Mouse (Mus musculus) heart, adult 8-10 months (tissue): ENCODE results near the gene Trpm3. TPM values are rescaled to one million over a fixed set of nuclear protein-coding genes. Genes with fewer than 3 reads are reported as not detected.

Experiments
- DNase-seq: peaks from one replicate; pipeline ENCODE4 v3.0.0; 2022; ENCODE audit warnings: low spot score
- total RNA-seq, 4 experiments: library from RNA; stranded (reverse); gene quantifications; 2 replicates each; pipeline ENCODE4 v1.2.4; 2022

The Trpm3 gene
- total RNA-seq, 4 experiments from 2014 or later: 0.56 to 1.4 (median 0.88) TPM

GRCm38 (mm10) chr19:22920949-22921348 lies 782.1 kb downstream of the Trpm3 start:
- DNase-seq: no peak

- DNase-seq: no peak
These were observed 784.2 kb downstream of the Trpm3 start for GRCm38 (mm10) chr19:22922871-22923670.

- no peak for DNase-seq
These were observed 786.4 kb downstream of the Trpm3 start for GRCm38 (mm10) chr19:22925284-22925683.

GRCm38 (mm10) chr19:22926753-22927152 lies 787.9 kb downstream of the Trpm3 start:
- DNase-seq: peak; percentile 62

- no peak for DNase-seq
These were observed 789.5 kb downstream of the Trpm3 start for GRCm38 (mm10) chr19:22928366-22928765.

GRCm38 (mm10) chr19:22929768-22930167 lies 790.9 kb downstream of the Trpm3 start:
- no peak for DNase-seq

GRCm38 (mm10) chr19:22930368-22930834 lies 791.6 kb downstream of the Trpm3 start:
- peak; percentile 71 for DNase-seq

- no peak for DNase-seq
These were observed 792.2 kb downstream of the Trpm3 start for GRCm38 (mm10) chr19:22931006-22931405.

- DNase-seq: no peak
These were observed 796.2 kb downstream of the Trpm3 start for GRCm38 (mm10) chr19:22935067-22935466.

- DNase-seq: no peak
These were observed 800.2 kb downstream of the Trpm3 start for GRCm38 (mm10) chr19:22938848-22939724.

- no peak for DNase-seq
These were observed 801.0 kb downstream of the Trpm3 start for GRCm38 (mm10) chr19:22939836-22940235.

GRCm38 (mm10) chr19:22940487-22940886 lies 801.6 kb downstream of the Trpm3 start:
- DNase-seq: peak; percentile 78

- no peak for DNase-seq
These were observed 802.1 kb downstream of the Trpm3 start for GRCm38 (mm10) chr19:22940956-22941355.

- no peak for DNase-seq
These were observed 813.6 kb downstream of the Trpm3 start for GRCm38 (mm10) chr19:22952480-22952879.

GRCm38 (mm10) chr19:22953191-22953590 lies 814.3 kb downstream of the Trpm3 start:
- no peak for DNase-seq

GRCm38 (mm10) chr19:22958414-22958813 lies 819.6 kb downstream of the Trpm3 start:
- DNase-seq: no peak

- no peak for DNase-seq
These were observed 821.8 kb downstream of the Trpm3 start for GRCm38 (mm10) chr19:22960450-22961265.

- DNase-seq: no peak
These were observed 823.3 kb downstream of the Trpm3 start for GRCm38 (mm10) chr19:22962001-22962708.

GRCm38 (mm10) chr19:22962731-22963130 lies 823.9 kb downstream of the Trpm3 start:
- DNase-seq: no peak

- no peak for DNase-seq
These were observed 825.0 kb downstream of the Trpm3 start for GRCm38 (mm10) chr19:22963726-22964398.
